Mouse (Mus musculus): ENCODE results near the gene Oat.

Oat gene

GRCm38 (mm10) chr7:132542427-132542826, 33.8 kb downstream of the Oat start:
- DNase-seq (ENCODE audit: low spot score): no peak

GRCm38 (mm10) chr7:132541566-132541965, 34.6 kb downstream of the Oat start:
- no peak for DNase-seq (ENCODE audit: low spot score)

- no peak for DNase-seq (ENCODE audit: low spot score)
Observed at GRCm38 (mm10) chr7:132540597-132540996, 35.6 kb downstream of the Oat start.

- DNase-seq (ENCODE audit: low spot score): no peak
Observed at GRCm38 (mm10) chr7:132529206-132529605, 47.0 kb downstream of the Oat start.

- DNase-seq (ENCODE audit: low spot score): no peak
Observed at GRCm38 (mm10) chr7:132513419-132513982, 62.7 kb downstream of the Oat start.

- no peak for DNase-seq (ENCODE audit: low spot score)
Observed at GRCm38 (mm10) chr7:132509110-132509509, 67.1 kb downstream of the Oat start.
